Mouse (Mus musculus) CH12.LX (cell line): ENCODE results near the gene Aes. TPM values are rescaled to one million over a fixed set of nuclear protein-coding genes. Genes with fewer than 3 reads are reported as not detected.

Experiments
- DNase-seq: peaks from one replicate; pipeline ENCODE4 v3.0.0-alpha.2; 2013; ENCODE audit errors: extremely low read depth
- H3K27ac ChIP-seq: 2 replicates; pipeline ENCODE4 v1.5.1; 2012; ENCODE audit warnings: low read depth, mild to moderate bottlenecking, control low read depth, moderate library complexity; ENCODE audit not compliant: insufficient read depth
- H3K27me3 ChIP-seq: replicated peaks from 2 replicates; pipeline ENCODE3; 2012; ENCODE audit warnings: inconsistent platforms
- H3K36me3 ChIP-seq, 2 experiments: replicated peaks in 1 of 2; 2 replicates each; pipeline versions ENCODE3 to v1.6.1; 2012; ENCODE audit warnings: inconsistent platforms in 1 of 2, low read length in 1 of 2, mild to moderate bottlenecking in 1 of 2, mixed read lengths in 1 of 2, moderate library complexity in 1 of 2; ENCODE audit not compliant: control insufficient read depth in 1 of 2, insufficient read depth in 1 of 2
- H3K4me1 ChIP-seq, 2 experiments: 2 replicates each; pipeline ENCODE4 v1.6.1; 2012; ENCODE audit warnings: inconsistent platforms in 1 of 2, moderate library complexity in 1 of 2; ENCODE audit not compliant: insufficient read depth in 2 of 2, control insufficient read depth in 1 of 2
- H3K4me2 ChIP-seq: 2 replicates; pipeline ENCODE4 v1.6.1; 2012; ENCODE audit warnings: low read depth, mild to moderate bottlenecking, control low read depth; ENCODE audit not compliant: poor library complexity, insufficient read depth, severe bottlenecking
- H3K4me3 ChIP-seq, 3 experiments: fragments of 150-350 bp in 1 of 3; sonication (generic) in 1 of 3; replicated peaks in 1 of 3; 2 replicates each; pipeline versions ENCODE3 to v1.5.1; 2011 to 2012; ENCODE audit warnings: low read depth in 2 of 3, low read length in 2 of 3, mild to moderate bottlenecking in 2 of 3, moderate library complexity in 2 of 3, control low read depth in 1 of 3, improper control_type of control experiment in 1 of 3, inconsistent platforms in 1 of 3, mixed read lengths in 1 of 3; ENCODE audit not compliant: poor library complexity in 1 of 3
- H3K79me2 ChIP-seq: replicated peaks from 2 replicates; pipeline ENCODE4 v1.6.1; 2012; ENCODE audit warnings: mild to moderate bottlenecking, moderate library complexity; ENCODE audit not compliant: control insufficient read depth, poor library complexity, insufficient read depth, severe bottlenecking; ENCODE audit errors: extremely low read depth
- H3K9ac ChIP-seq: 2 replicates; pipeline ENCODE4 v1.6.1; 2012; ENCODE audit warnings: low read depth, mild to moderate bottlenecking, control low read depth, moderate library complexity; ENCODE audit not compliant: insufficient read depth
- H3K9me3 ChIP-seq: replicated peaks from 2 replicates; pipeline ENCODE3; 2012; ENCODE audit warnings: low read length, inconsistent platforms, mixed read lengths
- CHD1 ChIP-seq: IDR thresholded peaks from 2 replicates; pipeline ENCODE4 v1.6.1; 2012; ENCODE audit warnings: low read depth, low read length, improper control_type of control experiment, inconsistent platforms
- CTCF ChIP-seq, 2 experiments: IDR thresholded peaks in 1 of 2; conservative IDR thresholded peaks in 1 of 2; 2 replicates each; pipeline ENCODE4 v1.5.1; 2011 to 2012; ENCODE audit warnings: low read depth in 2 of 2, low read length in 2 of 2, improper control_type of control experiment in 1 of 2, inconsistent platforms in 1 of 2, mild to moderate bottlenecking in 1 of 2, moderate library complexity in 1 of 2
- E2F4 ChIP-seq: IDR thresholded peaks from 2 replicates; pipeline ENCODE4 v1.6.1; 2011; ENCODE audit warnings: low read depth, low read length, improper control_type of control experiment; ENCODE audit not compliant: insufficient replicate concordance
- ELF1 ChIP-seq: IDR thresholded peaks from 2 replicates; pipeline ENCODE4 v1.6.1; 2014; ENCODE audit warnings: low read depth, mild to moderate bottlenecking, inconsistent platforms, low read length, improper control_type of control experiment
- ETS1 ChIP-seq: conservative IDR thresholded peaks from 2 replicates; pipeline ENCODE4 v1.6.1; 2012; ENCODE audit warnings: low read depth, mild to moderate bottlenecking, inconsistent platforms, low read length, improper control_type of control experiment, moderate library complexity
- HCFC1 ChIP-seq: IDR thresholded peaks from 2 replicates; pipeline ENCODE4 v1.6.1; 2012; ENCODE audit warnings: low read depth, mild to moderate bottlenecking, inconsistent platforms, low read length, improper control_type of control experiment
- IRF4 ChIP-seq: IDR thresholded peaks from 2 replicates; pipeline ENCODE4 v1.6.1; 2014; ENCODE audit warnings: low read depth, mild to moderate bottlenecking, inconsistent platforms, low read length, improper control_type of control experiment
- JUN ChIP-seq: IDR thresholded peaks from 2 replicates; pipeline ENCODE4 v1.6.1; 2011; ENCODE audit warnings: low read depth, mild to moderate bottlenecking, low read length, improper control_type of control experiment, moderate library complexity; ENCODE audit not compliant: insufficient read depth
- MAX ChIP-seq: IDR thresholded peaks from 2 replicates; pipeline ENCODE4 v1.6.1; 2011; ENCODE audit warnings: low read length, improper control_type of control experiment
- MEF2A ChIP-seq: IDR thresholded peaks from 2 replicates; pipeline ENCODE4 v1.6.1; 2014; ENCODE audit warnings: low read depth, mild to moderate bottlenecking, inconsistent platforms, low read length, improper control_type of control experiment, borderline replicate concordance
- MYC ChIP-seq: IDR thresholded peaks from 2 replicates; pipeline ENCODE4 v1.6.1; 2011; ENCODE audit warnings: low read depth, mild to moderate bottlenecking, improper control_type of control experiment, low read length
- NELFE ChIP-seq: IDR thresholded peaks from 2 replicates; pipeline ENCODE4 v1.6.1; 2011; ENCODE audit warnings: low read depth, low read length, improper control_type of control experiment
- NRF1 ChIP-seq: IDR thresholded peaks from 2 replicates; pipeline ENCODE4 v1.6.1; 2014; ENCODE audit warnings: low read depth, mild to moderate bottlenecking, inconsistent platforms, low read length, improper control_type of control experiment, moderate library complexity
- POLR2AphosphoS2 ChIP-seq: IDR thresholded peaks from 2 replicates; pipeline ENCODE4 v1.6.1; 2011; ENCODE audit warnings: low read depth, low read length, improper control_type of control experiment
- RAD21 ChIP-seq: IDR thresholded peaks from 2 replicates; pipeline ENCODE4 v1.6.1; 2011; ENCODE audit warnings: low read depth, mild to moderate bottlenecking, low read length, improper control_type of control experiment, moderate library complexity
- SIN3A ChIP-seq: IDR thresholded peaks from 2 replicates; pipeline ENCODE4 v1.6.1; 2012; ENCODE audit warnings: low read length, improper control_type of control experiment, inconsistent platforms
- SMC3 ChIP-seq: IDR thresholded peaks from 2 replicates; pipeline ENCODE4 v1.6.1; 2011; ENCODE audit warnings: low read depth, low read length, improper control_type of control experiment
- TCF12 ChIP-seq: IDR thresholded peaks from 2 replicates; pipeline ENCODE4 v1.6.1; 2014; ENCODE audit warnings: low read depth, mild to moderate bottlenecking, inconsistent platforms, low read length, improper control_type of control experiment
- UBTF ChIP-seq: IDR thresholded peaks from 2 replicates; pipeline ENCODE4 v1.6.1; 2012; ENCODE audit warnings: low read depth, mild to moderate bottlenecking, inconsistent platforms, low read length, improper control_type of control experiment, moderate library complexity
- USF2 ChIP-seq: conservative IDR thresholded peaks from 2 replicates; pipeline ENCODE4 v1.6.1; 2011; ENCODE audit warnings: low read depth, low read length, improper control_type of control experiment
- ZC3H11A ChIP-seq: IDR thresholded peaks from 2 replicates; pipeline ENCODE4 v1.6.1; 2012; ENCODE audit warnings: low read depth, mild to moderate bottlenecking, inconsistent platforms, low read length, improper control_type of control experiment
- dilution Hi-C: fragments of 300-500 bp; cut with MboI; formaldehyde crosslinking; loops from 2 replicates; pipeline ENCODE4 v1.14.3; 2020; ENCODE audit warnings: low sequenced_read_pairs; ENCODE audit not compliant: extremely low pct_unique_long_range_greater_than_20kb, extremely low pct_ligation_motif_present
- in situ Hi-C: fragments of 300-500 bp; cut with MboI; formaldehyde crosslinking; loops from 3 replicates; pipeline ENCODE4 v1.14.3; 2019; ENCODE audit warnings: low sequenced_read_pairs, low pct_ligation_motif_present, low pct_unique_long_range_greater_than_20kb, mixed read lengths
- polyA plus RNA-seq: library from polyadenylated mRNA; unstranded; fragments of >175 nt; gene quantifications from 2 replicates; pipeline ENCODE4 v1.2.1, GENCODE M21; 2012; ENCODE audit warnings: low read depth; ENCODE audit not compliant: insufficient read length
- total RNA-seq, 2 experiments: library from RNA; depleted of rRNA; stranded (reverse); fragments of 300-350 nt in 1 of 2; fragments of >200 nt in 1 of 2; gene quantifications; 2 replicates each; pipeline ENCODE4 v1.2.3; 2012 to 2014

Gene Aes
- total and polyA plus RNA-seq, 3 experiments, result 11.5 to 114 (median 25.1) TPM

DNA sequence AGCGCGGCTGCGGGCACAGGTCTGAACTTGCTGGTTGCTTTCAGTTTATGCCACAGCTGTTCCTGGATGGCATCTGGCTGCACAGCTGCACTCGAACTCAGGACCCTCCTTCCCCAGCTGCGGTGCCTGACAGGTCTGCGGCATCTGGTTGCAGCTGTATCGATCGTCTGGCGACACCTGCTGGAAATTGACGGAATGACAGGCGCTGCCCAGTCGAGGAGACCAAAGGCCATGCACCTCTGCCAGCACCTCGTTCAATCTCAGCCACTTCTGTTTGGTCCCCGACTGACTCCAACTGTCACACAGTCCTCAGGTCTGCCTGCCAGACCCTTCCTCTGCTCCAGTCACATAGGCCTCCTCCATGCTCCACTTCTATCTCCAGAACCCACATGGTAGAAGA is 32.5 kb upstream of the Aes start:
- Histone ChIP-seq H3K4me1 (peaks cover 8 to 29% of the 10 kb centered on the region in 2 experiments), H3K9me3 (no peaks in the 10 kb centered on the region), H3K79me2 (no peaks in the 10 kb centered on the region), H3K27me3 (peaks cover 4% of the 10 kb centered on the region)
- DNase-seq, result peak; percentile 80
- TF ChIP-seq E2F4 (no peak), NRF1 (0 out of 2 replicates have a peak, but pooled peaks have one; percentile 20), MYC (no peak), ETS1 (no peak), ELF1 (peak; percentile 36; the same call in 1 of the 2 replicates), RAD21 (peak; percentile 98), CTCF (conservative IDR thresholded peaks at IDR 0.05 in 1 of 2, IDR thresholded peaks at IDR 0.05 in 1 of 2; ENCODE audit: low read depth in 2 of 2, low read length in 2 of 2) (peak; percentile 97 to 99), ZC3H11A (peak; percentile 75), CHD1 (no peak), MAX (0 out of 2 replicates have a peak, but pooled peaks have one; percentile 54), HCFC1 (no peak; the same call in 1 of the 2 replicates), MEF2A (peak; percentile 62; the same call in 1 of the 2 replicates), UBTF (no peak), POLR2AphosphoS2 (no peak), IRF4 (peak; percentile 61; the same call in 1 of the 2 replicates), USF2 (no peak), NELFE (peak; percentile 9; the same call in 1 of the 2 replicates), SIN3A (peak; percentile 68), SMC3 (peak; percentile 97), TCF12 (peak; percentile 94), JUN (no peak)
- TF ChIP-seq, all 38 proteins: peak for 12
- Histone ChIP-seq H3K36me3 (peaks cover 25 to 36% of the 10 kb centered on the region in 2 experiments), H3K27ac (no peak overlapping the region), H3K4me3 (no peak overlapping the region), H3K9ac (no peak overlapping the region), H3K4me2 (no peak overlapping the region)
- in situ Hi-C loops, result no loop called here
- dilution Hi-C loops, result no loop called here

DNA sequence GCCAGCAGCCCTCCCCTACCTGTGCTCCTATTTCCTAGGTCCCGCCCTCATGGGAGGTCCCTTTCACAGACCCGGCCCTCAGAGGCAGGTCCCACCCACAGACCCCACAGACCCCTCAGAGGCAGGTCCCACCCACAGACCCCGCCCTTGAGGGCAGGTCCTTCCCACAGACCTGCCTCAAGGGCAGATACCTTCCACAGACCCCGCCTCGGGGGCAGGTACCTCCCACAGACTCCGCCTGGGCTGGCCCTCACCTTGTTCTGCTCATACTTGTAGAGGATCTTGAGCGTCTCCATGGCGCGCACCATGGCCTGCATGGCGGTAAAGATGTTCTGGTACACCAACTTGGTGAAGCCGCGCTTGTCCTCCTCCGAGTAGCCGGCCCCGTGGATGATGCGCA is 24.5 kb upstream of the Aes start:
- no peaks in the 10 kb centered on the region for H3K79me2 ChIP-seq
- no peak overlapping the region for H3K4me3 ChIP-seq
- H3K27me3 ChIP-seq, result no peaks in the 10 kb centered on the region
- in situ Hi-C loops (loop anchor here (5.0 kb wide), 2 partner anchors 38 to 153 kb away; partner anchors contain the start of genes Dohh, Gm48551 and Ncln), dilution Hi-C loops (no loop called here)
- no peak for DNase-seq
- H3K4me1 ChIP-seq, result peaks cover 9 to 45% of the 10 kb centered on the region in 2 experiments
- peaks cover 38 to 91% of the 10 kb centered on the region in 2 experiments for H3K36me3 ChIP-seq
- no peak overlapping the region for H3K9ac ChIP-seq
- H3K9me3 ChIP-seq, result no peaks in the 10 kb centered on the region
- no peak overlapping the region for H3K4me2 ChIP-seq
- no peak overlapping the region for H3K27ac ChIP-seq
- TF ChIP-seq CHD1, result no peak
- TF ChIP-seq UBTF, result no peak
- TF ChIP-seq NRF1, result no peak
- TF ChIP-seq NELFE, result no peak
